Mouse (Mus musculus) forebrain, embryonic 16.5 days (tissue): ENCODE measurements around the gene Olfr311. TPM values are rescaled to one million over a fixed set of nuclear protein-coding genes. Genes with fewer than 3 reads are reported as not detected.

Experiments used
- ATAC-seq: fragments of 200-750 bp; cut with Nextera tagmentation; 2 replicates; pipeline ENCODE4 v1.8.0; 2017; ENCODE audit warnings: mild to moderate bottlenecking, moderate library complexity
- H3K27ac ChIP-seq: fragments of 300-500 bp; sonication (generic); 2 replicates; pipeline ENCODE4 v1.5.1; 2014; ENCODE audit warnings: low read length, control low read depth
- H3K27me3 ChIP-seq: fragments of 300-500 bp; sonication (generic); replicated peaks from 2 replicates; pipeline ENCODE4 v1.6.1; 2014; ENCODE audit warnings: low read length; ENCODE audit not compliant: control insufficient read depth, insufficient read depth
- H3K36me3 ChIP-seq: fragments of 300-500 bp; sonication (generic); 2 replicates; pipeline ENCODE4 v1.6.1; 2014; ENCODE audit not compliant: control insufficient read depth, insufficient read depth
- H3K4me1 ChIP-seq: fragments of 300-500 bp; sonication (generic); replicated peaks from 2 replicates; pipeline ENCODE4 v1.6.1; 2014; ENCODE audit warnings: low read length; ENCODE audit not compliant: control insufficient read depth, insufficient read depth
- H3K4me2 ChIP-seq: fragments of 300-500 bp; sonication (generic); 2 replicates; pipeline ENCODE4 v1.6.1; 2014; ENCODE audit warnings: mild to moderate bottlenecking, low read length, control low read depth
- H3K4me3 ChIP-seq: fragments of 300-500 bp; sonication (generic); replicated peaks from 2 replicates; pipeline ENCODE4 v1.5.1; 2014; ENCODE audit warnings: mild to moderate bottlenecking, low read length, control low read depth
- H3K9ac ChIP-seq: fragments of 300-500 bp; sonication (generic); replicated peaks from 2 replicates; pipeline ENCODE4 v1.6.1; 2014; ENCODE audit warnings: low read depth, low read length, control low read depth
- H3K9me3 ChIP-seq: fragments of 300-500 bp; sonication (generic); 2 replicates; pipeline ENCODE4 v1.6.1; 2016; ENCODE audit warnings: low read length; ENCODE audit not compliant: control insufficient read depth
- WGBS: fragments of 180-500 bp; shearing (Covaris S2); extraction: QIAGEN DNeasy Blood & Tissue Kit; methylation state at CpG from one replicate; pipeline ENCODE4 v1.1.7; 2014; 5-methylcytosine and 5-hydroxymethylcytosine counted together
- polyA plus RNA-seq: library from polyadenylated mRNA; unstranded; fragments of >200 nt; fragmentation: Nextera tagmentation; extraction: Ambion mirVana; gene quantifications from 2 replicates; pipeline ENCODE4 v1.2.1, GENCODE M21; 2015

Gene Olfr311
- polyA plus RNA-seq, 1 experiment from 2014 or later: not detected

- no peak overlapping the region for H3K27ac ChIP-seq
- H3K36me3 ChIP-seq: peaks cover 20% of the 10 kb centered on the region
- no peak for ATAC-seq
- H3K27me3 ChIP-seq: no peaks in the 10 kb centered on the region
- no peaks in the 10 kb centered on the region for H3K9me3 ChIP-seq
- H3K4me2 ChIP-seq: no peak overlapping the region
- peaks cover 11% of the 10 kb centered on the region for H3K4me1 ChIP-seq
- 66% methylated on average over 2 of the region's 2 CpGs for WGBS
- no peak overlapping the region for H3K9ac ChIP-seq
- no peak overlapping the region for H3K4me3 ChIP-seq
Observed at GRCm38 (mm10) chr11:58849731-58850130, 10.7 kb downstream of the Olfr311 start.

GRCm38 (mm10) chr11:58860744-58861143, 21.7 kb downstream of the Olfr311 start:
- WGBS: 97% methylated on average over 8 of the region's 8 CpGs
- Histone ChIP-seq H3K9ac (no peak overlapping the region), H3K36me3 (peaks cover 52% of the 10 kb centered on the region), H3K27me3 (0 out of 2 replicates have a peak, but pooled peaks cover 3% of the 10 kb centered on the region), H3K4me2 (no peak overlapping the region), H3K9me3 (peaks cover 15% of the 10 kb centered on the region), H3K4me3 (no peak overlapping the region), H3K4me1 (no peaks in the 10 kb centered on the region), H3K27ac (no peak overlapping the region)
- ATAC-seq: no peak

GRCm38 (mm10) chr11:58867039-58867953, 28.2 kb downstream of the Olfr311 start, which contains the start of gene 2810021J22Rik:
TSS of gene 2810021J22Rik (plus strand) at chr11:58867216.
- peak within 1 kb of the TSS; percentile 92 for H3K27ac ChIP-seq
- WGBS: 4% methylated on average over 37 of the region's 37 CpGs
- peak within 1 kb of the TSS; percentile 88 for H3K4me2 ChIP-seq
- H3K36me3 ChIP-seq: peaks cover 9% of the 10 kb centered on the region; the same call in 1 of the 2 replicates
- no peaks in the 10 kb centered on the region for H3K9me3 ChIP-seq
- peak within 1 kb of the TSS; percentile 79 for H3K4me3 ChIP-seq
- peaks cover 9% of the 10 kb centered on the region for H3K4me1 ChIP-seq
- peak within 1 kb of the TSS; percentile 88 for H3K9ac ChIP-seq
- H3K27me3 ChIP-seq: 0 out of 2 replicates have a peak, but pooled peaks cover 3% of the 10 kb centered on the region
- ATAC-seq: peak; percentile 93

- Histone ChIP-seq H3K27ac (no peak overlapping the region), H3K36me3 (peaks cover 9% of the 10 kb centered on the region; the same call in 1 of the 2 replicates), H3K4me1 (peaks cover 9% of the 10 kb centered on the region), H3K9me3 (no peaks in the 10 kb centered on the region), H3K4me3 (peak overlapping the region; percentile 79), H3K27me3 (0 out of 2 replicates have a peak, but pooled peaks cover 3% of the 10 kb centered on the region), H3K4me2 (peak overlapping the region; percentile 88), H3K9ac (no peak overlapping the region)
- 78% methylated on average over 6 of the region's 6 CpGs for WGBS
- no peak for ATAC-seq
Observed at GRCm38 (mm10) chr11:58867954-58868330, 28.9 kb downstream of the Olfr311 start.

GRCm38 (mm10) chr11:58870961-58871360, 31.9 kb downstream of the Olfr311 start:
- 90% methylated on average over 4 of the region's 4 CpGs for WGBS
- ATAC-seq: no peak
- Histone ChIP-seq H3K9ac (no peak overlapping the region), H3K4me2 (no peak overlapping the region), H3K36me3 (peaks cover 9% of the 10 kb centered on the region; the same call in 1 of the 2 replicates), H3K27ac (no peak overlapping the region), H3K4me1 (peaks cover 9% of the 10 kb centered on the region), H3K9me3 (no peaks in the 10 kb centered on the region), H3K4me3 (no peak overlapping the region), H3K27me3 (no peaks in the 10 kb centered on the region)

GRCm38 (mm10) chr11:58883756-58884155, 44.7 kb downstream of the Olfr311 start:
- WGBS: 94% methylated on average over 8 of the region's 8 CpGs
- Histone ChIP-seq H3K9me3 (no peaks in the 10 kb centered on the region), H3K36me3 (peaks cover 18% of the 10 kb centered on the region), H3K4me1 (no peaks in the 10 kb centered on the region), H3K9ac (no peak overlapping the region), H3K27me3 (no peaks in the 10 kb centered on the region), H3K4me3 (no peak overlapping the region), H3K4me2 (no peak overlapping the region), H3K27ac (no peak overlapping the region)
- ATAC-seq: no peak

- H3K9me3 ChIP-seq: no peaks in the 10 kb centered on the region
- H3K9ac ChIP-seq: no peak overlapping the region
- ATAC-seq: no peak
- no peak overlapping the region for H3K4me3 ChIP-seq
- H3K4me2 ChIP-seq: no peak overlapping the region
- no peak overlapping the region for H3K27ac ChIP-seq
- peaks cover 39% of the 10 kb centered on the region for H3K36me3 ChIP-seq
- no peaks in the 10 kb centered on the region for H3K27me3 ChIP-seq
- 88% methylated on average over 10 of the region's 10 CpGs for WGBS
- H3K4me1 ChIP-seq: no peaks in the 10 kb centered on the region
Observed at GRCm38 (mm10) chr11:58890511-58890910, 51.5 kb downstream of the Olfr311 start.

Other genes with a start within 250 kb of the Olfr311 start
- gene Olfr324, start 244.1 kb upstream of the Olfr311 start, polyA plus RNA-seq: not detected in 2 replicates
- not detected in 2 replicates for gene 2210407C18Rik, start 223.2 kb upstream of the Olfr311 start, polyA plus RNA-seq
- gene Olfr323, start 208.8 kb upstream of the Olfr311 start, polyA plus RNA-seq: not detected in 2 replicates
- gene Trim58, start 198.8 kb upstream of the Olfr311 start, polyA plus RNA-seq: 0.09 TPM in 1 of 2 replicates, not detected in the other
- not detected in 2 replicates for gene Olfr322, start 180.5 kb upstream of the Olfr311 start, polyA plus RNA-seq
- gene Olfr320, start 158.2 kb upstream of the Olfr311 start, polyA plus RNA-seq: not detected in 2 replicates
- gene Olfr319, start 140.1 kb upstream of the Olfr311 start, polyA plus RNA-seq: not detected in 2 replicates
- gene Olfr318, start 115.2 kb upstream of the Olfr311 start, polyA plus RNA-seq: not detected in 2 replicates
- 0.16 TPM in 1 of 2 replicates, not detected in the other for gene Olfr317, start 100.0 kb upstream of the Olfr311 start, polyA plus RNA-seq
- not detected in 2 replicates for gene Olfr316, start 86.5 kb upstream of the Olfr311 start, polyA plus RNA-seq
- gene Olfr315, start 66.1 kb upstream of the Olfr311 start, polyA plus RNA-seq: not detected in 2 replicates
- not detected in 2 replicates for gene Olfr314, start 56.3 kb upstream of the Olfr311 start, polyA plus RNA-seq
- 1.8 and 5.4 TPM in 2 replicates for gene Fam183b, start 37.3 kb upstream of the Olfr311 start, polyA plus RNA-seq
- not detected in 2 replicates for gene Olfr313, start 24.3 kb upstream of the Olfr311 start, polyA plus RNA-seq
- gene Olfr312, start 10.0 kb upstream of the Olfr311 start, polyA plus RNA-seq: not detected in 2 replicates
- gene Gm12258, start 7.9 kb downstream of the Olfr311 start, polyA plus RNA-seq: 25.1 and 25.9 TPM in 2 replicates
- gene 2810021J22Rik, start 28.0 kb downstream of the Olfr311 start, polyA plus RNA-seq: 11.5 and 13.6 TPM in 2 replicates
- 7.5 and 8.1 TPM in 2 replicates for gene Zfp39, start 65.0 kb downstream of the Olfr311 start, polyA plus RNA-seq
- not detected in 2 replicates for gene Btnl10, start 78.7 kb downstream of the Olfr311 start, polyA plus RNA-seq
- 423 and 435 TPM in 2 replicates for gene Rnf187, start 99.7 kb downstream of the Olfr311 start, polyA plus RNA-seq
- 389 and 395 TPM in 2 replicates for gene Hist3h2ba, start 109.7 kb downstream of the Olfr311 start, polyA plus RNA-seq
- 150 and 152 TPM in 2 replicates for gene Hist3h2a, start 115.4 kb downstream of the Olfr311 start, polyA plus RNA-seq
- gene Trim17, start 115.4 kb downstream of the Olfr311 start, polyA plus RNA-seq: 1.8 and 2.0 TPM in 2 replicates
- 24.7 and 26.4 TPM in 2 replicates for gene Trim11, start 138.8 kb downstream of the Olfr311 start, polyA plus RNA-seq